ENCODE assay signal across 10 mouse cellular contexts in the genomic region with DNA sequence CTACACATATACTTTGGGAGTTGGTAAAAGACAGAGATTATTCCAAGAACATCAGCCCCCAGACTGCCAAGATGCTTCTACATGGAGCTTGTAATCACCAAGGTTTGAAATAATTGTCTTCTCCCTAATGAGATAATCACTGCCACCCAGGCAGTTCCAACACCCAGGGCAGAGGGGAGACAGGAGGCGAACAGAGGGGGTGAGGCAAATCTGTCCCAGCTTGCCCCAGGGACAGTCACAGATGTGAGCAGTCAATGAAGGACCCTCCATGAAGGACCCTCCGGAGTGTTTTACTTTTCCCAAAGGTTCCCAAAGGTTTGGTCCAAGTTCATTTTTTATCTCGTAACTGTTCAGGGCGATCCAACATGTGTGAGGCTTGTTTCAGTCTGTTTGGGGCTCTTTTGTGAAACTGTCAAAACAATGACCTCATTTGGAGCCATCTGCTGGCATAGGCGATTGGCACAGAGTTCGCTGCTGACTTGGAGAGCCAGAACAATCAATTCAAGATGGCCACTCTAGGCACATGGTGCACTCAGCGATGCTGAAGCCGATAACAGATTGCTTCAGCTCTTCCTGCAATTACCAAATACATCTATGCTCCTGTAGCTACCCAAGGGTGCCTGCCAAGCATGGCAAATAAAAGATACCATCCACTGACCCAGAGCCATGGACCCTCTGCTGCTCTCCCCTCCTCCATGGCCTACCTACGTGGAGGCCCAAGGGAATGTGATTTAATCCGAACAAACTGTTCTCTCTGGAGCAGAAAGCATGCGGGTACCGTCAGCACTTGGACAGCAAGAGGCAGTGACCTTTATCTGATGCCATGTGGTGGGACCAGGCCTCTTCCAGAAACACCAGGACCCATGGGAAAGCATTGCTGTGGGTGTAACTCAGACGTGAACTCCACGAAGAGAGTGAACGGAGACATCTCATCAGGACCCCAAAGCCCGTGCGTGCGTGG.
DNase-seq lines count a peak whose midpoint lies in the region; ATAC-seq lines count a peak whose summit lies in the region.
"Had no signal": no experiment of that assay in that cellular context is flagged by ENCODE, and none has a peak within 500 bp of the region (broad histone marks: within the 10 kb centered on the region; RNA-seq: fewer than 3 reads in every experiment).

No protein-coding gene starts in this region.

- ATAC-seq in erythroid progenitor cell, adult 5-6 weeks (replicated peaks; ENCODE audit: low FRiP score, poor library complexity, severe bottlenecking): no peak

- DNase-seq in kidney, adult 11 months: peak; percentile 9
- DNase-seq in kidney, adult 18-20 months: no peak
- DNase-seq in brain, adult 2 months (ENCODE audit: low read depth, low spot score): peak; percentile 93
- DNase-seq in cerebellum, postnatal 14 days: peak; percentile 71 to 74
- peak; percentile 58 to 59 for DNase-seq in layer of hippocampus, postnatal 10 days (ENCODE audit: low spot score in 2 of 2)
- no peak for DNase-seq in spleen, adult 18-20 months
- DNase-seq in thymus, postnatal 25 days: no peak
- DNase-seq: embryo, embryonic 11 days; thymus, adult 18-20 months had no signal

Comparison
In these comparisons a context has a peak if more than half of its experiments do, and no peak if none do; other contexts are left out.
1. DNase-seq: peak in kidney, adult 11 months (single experiment), brain, adult 2 months (single experiment), cerebellum, postnatal 14 days (2 of 2) and layer of hippocampus, postnatal 10 days (2 of 2); none in kidney, adult 18-20 months (single experiment), spleen, adult 18-20 months (0 of 2) and thymus, postnatal 25 days (single experiment).